Mouse (Mus musculus): ENCODE results near the gene Cd200r4. TPM values are rescaled to one million over a fixed set of nuclear protein-coding genes. Genes with fewer than 3 reads are reported as not detected.
"Not testable (repeated sequence)": the region's sequence is repeated elsewhere in the genome, so short reads cannot be mapped to it uniquely, and the experiment has no call there.

Cd200r4 gene
- polyA plus RNA-seq, 1 experiment, result not detected

GRCm38 (mm10) chr16:44810223-44810622 is 1.3 kb upstream of the Cd200r4 start:
- H3K27ac ChIP-seq (replicated peaks; ENCODE audit: low read depth, low read length); H3K4me1 ChIP-seq (ENCODE audit: control insufficient read depth, insufficient read depth, insufficient read length, low read length); H3K4me3 ChIP-seq (ENCODE audit: insufficient read depth, low read depth, low read length): not testable (repeated sequence)

- Histone ChIP-seq H3K4me3 (ENCODE audit: insufficient read depth, low read depth, low read length) (no peak overlapping the region), H3K4me1 (ENCODE audit: control insufficient read depth, insufficient read depth, insufficient read length, low read length) (no peaks in the 10 kb centered on the region)
These were observed 1.0 kb downstream of the Cd200r4 start for GRCm38 (mm10) chr16:44812468-44813065.

GRCm38 (mm10) chr16:44818010-44818409 is 6.5 kb downstream of the Cd200r4 start:
- Histone ChIP-seq H3K4me3 (ENCODE audit: insufficient read depth, low read depth, low read length) (no peak overlapping the region), H3K4me1 (ENCODE audit: control insufficient read depth, insufficient read depth, insufficient read length, low read length) (no peaks in the 10 kb centered on the region), H3K27ac (replicated peaks; ENCODE audit: low read depth, low read length) (no peak overlapping the region)

More at GRCm38 (mm10) chr16:44812468-44813065, 1.0 kb downstream of the Cd200r4 start:
- no peak overlapping the region for H3K27ac ChIP-seq (replicated peaks; ENCODE audit: low read depth, low read length)

GRCm38 (mm10) chr16:44820545-44820944 is 9.0 kb downstream of the Cd200r4 start:
- H3K4me3 ChIP-seq (ENCODE audit: insufficient read depth, low read depth, low read length), result no peak overlapping the region
- H3K27ac ChIP-seq (replicated peaks; ENCODE audit: low read depth, low read length), result no peak overlapping the region

GRCm38 (mm10) chr16:44832286-44832685 is 20.8 kb downstream of the Cd200r4 start:
- H3K4me1 ChIP-seq (ENCODE audit: control insufficient read depth, insufficient read depth, insufficient read length, low read length), result no peaks in the 10 kb centered on the region
- no peak overlapping the region for H3K27ac ChIP-seq (replicated peaks; ENCODE audit: low read depth, low read length)
- H3K4me3 ChIP-seq (ENCODE audit: insufficient read depth, low read depth, low read length), result no peak overlapping the region

More at GRCm38 (mm10) chr16:44820545-44820944, 9.0 kb downstream of the Cd200r4 start:
- H3K4me1 ChIP-seq (ENCODE audit: control insufficient read depth, insufficient read depth, insufficient read length, low read length), result no peaks in the 10 kb centered on the region

- not testable (repeated sequence) for H3K4me3 ChIP-seq (ENCODE audit: insufficient read depth, low read depth, low read length); H3K4me1 ChIP-seq (ENCODE audit: control insufficient read depth, insufficient read depth, insufficient read length, low read length); H3K27ac ChIP-seq (replicated peaks; ENCODE audit: low read depth, low read length)
These were observed 21.7 kb downstream of the Cd200r4 start for GRCm38 (mm10) chr16:44833189-44833588.

GRCm38 (mm10) chr16:44866797-44867196 is 55.3 kb downstream of the Cd200r4 start, which contains the start of gene Cd200r2:
Gene Cd200r2, plus strand, starts transcription at chr16:44867097.
- H3K27ac ChIP-seq (replicated peaks; ENCODE audit: low read depth, low read length), result no peak within 1 kb of the TSS
- no peak within 1 kb of the TSS for H3K4me3 ChIP-seq (ENCODE audit: insufficient read depth, low read depth, low read length)

GRCm38 (mm10) chr16:44875178-44875577 is 63.6 kb downstream of the Cd200r4 start:
- Histone ChIP-seq H3K4me1 (ENCODE audit: control insufficient read depth, insufficient read depth, insufficient read length, low read length) (no peaks in the 10 kb centered on the region), H3K27ac (replicated peaks; ENCODE audit: low read depth, low read length) (no peak overlapping the region), H3K4me3 (ENCODE audit: insufficient read depth, low read depth, low read length) (no peak overlapping the region)

More at GRCm38 (mm10) chr16:44866797-44867196, 55.3 kb downstream of the Cd200r4 start, which contains the start of gene Cd200r2:
- H3K4me1 ChIP-seq (ENCODE audit: control insufficient read depth, insufficient read depth, insufficient read length, low read length), result no peaks in the 10 kb centered on the region

- no peak overlapping the region for H3K27ac ChIP-seq (replicated peaks; ENCODE audit: low read depth, low read length)
- H3K4me3 ChIP-seq (ENCODE audit: insufficient read depth, low read depth, low read length), result no peak overlapping the region
These were observed 65.1 kb downstream of the Cd200r4 start for GRCm38 (mm10) chr16:44876625-44877024.

GRCm38 (mm10) chr16:44877595-44877994 is 66.1 kb downstream of the Cd200r4 start:
- no peak overlapping the region for H3K4me3 ChIP-seq (ENCODE audit: insufficient read depth, low read depth, low read length)
- no peaks in the 10 kb centered on the region for H3K4me1 ChIP-seq (ENCODE audit: control insufficient read depth, insufficient read depth, insufficient read length, low read length)
- H3K27ac ChIP-seq (replicated peaks; ENCODE audit: low read depth, low read length), result no peak overlapping the region

More at GRCm38 (mm10) chr16:44876625-44877024, 65.1 kb downstream of the Cd200r4 start:
- no peaks in the 10 kb centered on the region for H3K4me1 ChIP-seq (ENCODE audit: control insufficient read depth, insufficient read depth, insufficient read length, low read length)

Other genes starting within 250 kb of the Cd200r4 start
- 4.0 and 6.1 TPM in 2 replicates for gene Nepro, start 87.4 kb upstream of the Cd200r4 start, polyA plus RNA-seq (2012; ENCODE audit: insufficient read depth, insufficient read length, missing spikeins)
- gene Gtpbp8, start 65.4 kb upstream of the Cd200r4 start, polyA plus RNA-seq (2012; ENCODE audit: insufficient read depth, insufficient read length, missing spikeins), result 33.0 and 34.8 TPM in 2 replicates
- 0.71 and 0.79 TPM in 2 replicates for gene Cd200r1, start 46.0 kb upstream of the Cd200r4 start, polyA plus RNA-seq (2012; ENCODE audit: insufficient read depth, insufficient read length, missing spikeins)
- gene Cd200r2, start 55.4 kb downstream of the Cd200r4 start, polyA plus RNA-seq (2012; ENCODE audit: insufficient read depth, insufficient read length, missing spikeins), result not detected in 2 replicates
- not detected in 2 replicates for gene Cd200r3, start 131.9 kb downstream of the Cd200r4 start, polyA plus RNA-seq (2012; ENCODE audit: insufficient read depth, insufficient read length, missing spikeins)